36 mouse cellular contexts compared by ENCODE assay signal in genomic region chr7:122631151-122631550, GRCm38 (mm10). TPM values are rescaled to one million over a fixed set of nuclear protein-coding genes. Genes with fewer than 3 reads are reported as not detected.
"Had no signal": no experiment of that assay in that cellular context is flagged by ENCODE, and none has a peak within 500 bp of the region (broad histone marks: within the 10 kb centered on the region; RNA-seq: fewer than 3 reads in every experiment).

No protein-coding gene starts in this region.

- H3K4me3 ChIP-seq: heart, embryonic 12.5 days; heart, embryonic 13.5 days; heart, embryonic 15.5 days; hindbrain, embryonic 10.5 days; hindbrain, embryonic 12.5 days; hindbrain, embryonic 13.5 days; hindbrain, embryonic 15.5 days; intestine, embryonic 15.5 days; kidney, embryonic 15.5 days; layer of hippocampus, adult 2 months; left cerebral cortex, adult 2 months had no signal

- H3K4me1 ChIP-seq: hindbrain, embryonic 10.5 days; hindbrain, embryonic 12.5 days; hindbrain, embryonic 13.5 days; hindbrain, embryonic 15.5 days; intestine, embryonic 15.5 days; kidney, embryonic 15.5 days had no signal

- DNase-seq: heart, postnatal 10 days; heart, postnatal 14 days; heart, postnatal 36 days; heart, postnatal 4 days; kidney, adult 11 months; kidney, adult 18-20 months; kidney, adult 2 months; kidney, adult 8-10 months; kidney, adult 9 months; kidney, postnatal 10 days; kidney, postnatal 14 days; kidney, postnatal 25 days; kidney, postnatal 36 days; kidney, postnatal 4 days; layer of hippocampus, adult 9-11 months; layer of hippocampus, postnatal 36 days had no signal

- H3K27ac ChIP-seq: heart, embryonic 15.5 days; hindbrain, embryonic 10.5 days; hindbrain, embryonic 12.5 days; hindbrain, embryonic 13.5 days; hindbrain, embryonic 14.5 days; hindbrain, embryonic 15.5 days; hindbrain, postnatal 0 days; intestine, embryonic 15.5 days; kidney, embryonic 15.5 days; kidney, postnatal 0 days; layer of hippocampus, adult 2 months; left cerebral cortex, adult 2 months had no signal

RNA-seq across cellular contexts. Expression of gene Cacng3, which starts 39.1 kb away (rescaled TPM):
- total RNA-seq: heart, postnatal 25 days; heart, postnatal 36 days; hematopoietic stem cell, adult 5-6 weeks had no signal
- polyA plus RNA-seq: heart, embryonic 12.5 days; inflammation-experienced regulatory T-cells, adult 6 months; intestine, postnatal 0 days; kidney, embryonic 14.5 days; kidney, postnatal 0 days; large intestine, adult 2 months had no signal
